Mouse (Mus musculus) layer of hippocampus, adult 8-10 months (tissue): ENCODE measurements around the gene Cyp2d11. TPM values are rescaled to one million over a fixed set of nuclear protein-coding genes. Genes with fewer than 3 reads are reported as not detected.

Source experiments
- microRNA-seq, 2 experiments: library from miRNA; unstranded; fragments of <30 nt; microRNA quantifications; one replicate each; pipeline ENCODE4 v1.2.0; 2022
- total RNA-seq, 4 experiments: library from RNA; stranded (reverse); gene quantifications; 2 replicates each; pipeline ENCODE4 v1.2.4; 2022

The Cyp2d11 gene
- total RNA-seq, 4 experiments from 2014 or later, result 0.45 TPM; not detected in 3

Small RNAs within 50 kb of the gene (microRNA-seq; reads per million reads assigned to microRNA genes)
- gene Gm25990 (0 reads per million in 2 experiments), gene Gm27331 (0 reads per million in 2 experiments), gene Mir7684 (0 reads per million in 2 experiments)

Other genes with a start within 250 kb of the Cyp2d11 start
- 100 to 1,000 TPM; 175 to 214 (median 189) TPM for gene Srebf2, start 246.8 kb downstream of the Cyp2d11 start, total RNA-seq
- 1 to 10 TPM; 1.6 to 3.5 (median 2.0) TPM for gene Shisa8, start 181.2 kb downstream of the Cyp2d11 start, total RNA-seq
- gene Tnfrsf13c, start 169.7 kb downstream of the Cyp2d11 start, total RNA-seq, result under 1 TPM in 2 of 4 experiments, not detected in 2; 0.69 to 0.80 TPM
- 1 to 10 TPM; 2.6 to 4.8 (median 4.4) TPM for gene Cenpm, start 149.3 kb downstream of the Cyp2d11 start, total RNA-seq
- gene 1500009C09Rik, start 141.6 kb downstream of the Cyp2d11 start, total RNA-seq, result 100 to 1,000 TPM in 3 of 4 experiments, 10 to 100 TPM in 1; 91.7 to 112 (median 104) TPM
- gene Sept3, start 119.1 kb downstream of the Cyp2d11 start, total RNA-seq, result 100 to 1,000 TPM; 583 to 608 (median 584) TPM
- not detected for gene Wbp2nl, start 95.1 kb downstream of the Cyp2d11 start, total RNA-seq
- 10 to 100 TPM; 33.0 to 56.7 (median 43.1) TPM for gene Naga, start 55.1 kb downstream of the Cyp2d11 start, total RNA-seq
- 1 to 10 TPM in 1 of 4 experiments, under 1 TPM in 3; 0.22 to 1.2 (median 0.32) TPM for gene Pheta2, start 55.1 kb downstream of the Cyp2d11 start, total RNA-seq
- gene Smdt1, start 55.1 kb downstream of the Cyp2d11 start, total RNA-seq, result 100 to 1,000 TPM; 123 to 145 (median 138) TPM
- 100 to 1,000 TPM; 177 to 207 (median 191) TPM for gene Ndufa6, start 39.7 kb downstream of the Cyp2d11 start, total RNA-seq
- 10 to 100 TPM; 46.4 to 55.0 (median 53.4) TPM for gene Cyp2d22, start 13.8 kb downstream of the Cyp2d11 start, total RNA-seq
- 1 to 10 TPM in 2 of 4 experiments, under 1 TPM in 1, not detected in 1; 0.41 to 1.2 (median 1.0) TPM for gene Cyp2d10, start 13.2 kb upstream of the Cyp2d11 start, total RNA-seq
- under 1 TPM in 1 of 4 experiments, not detected in 3; 0.29 TPM for gene Cyp2d9, start 39.4 kb upstream of the Cyp2d11 start, total RNA-seq
- not detected for gene Cyp2d12, start 161.1 kb upstream of the Cyp2d11 start, total RNA-seq
- not detected for gene Cyp2d34, start 226.9 kb upstream of the Cyp2d11 start, total RNA-seq